Mouse (Mus musculus): ENCODE measurements at regions not wholly inside any gene's neighbourhood (a gene's known extent, or its start where the extent isn't known, plus 50 kb on each side); places are given as distances from the start of the nearest gene placed in this dataset.

GRCm38 (mm10) chr3:52680824-52681388 lies 336.1 kb downstream of the Cog6 start:
- TF ChIP-seq CTCF (IDR thresholded peaks at IDR 0.05; ENCODE audit: low read depth, low read length) (no peak), POLR2AphosphoS5 (IDR thresholded peaks at IDR 0.05; ENCODE audit: insufficient replicate concordance, low read depth, low read length) (no peak), TAL1 (conservative IDR thresholded peaks at IDR 0.05; ENCODE audit: low read depth, low read length) (no peak), GATA1 (IDR thresholded peaks at IDR 0.05; ENCODE audit: borderline replicate concordance, low read length) (no peak), GATA2 (IDR thresholded peaks at IDR 0.05; ENCODE audit: borderline replicate concordance, low read depth, low read length) (no peak)
